Mouse (Mus musculus) kidney, embryonic 15.5 days (tissue): ENCODE measurements at regions not wholly inside any gene's neighbourhood (a gene's known extent, or its start where the extent isn't known, plus 50 kb on each side); places are given as distances from the start of the nearest gene placed in this dataset.
A peak's percentile ranks its signal among the peaks of the same experiment; 100 is the strongest.

Experiments used
- ATAC-seq: fragments of 200-750 bp; cut with Nextera tagmentation; replicated peaks from 2 replicates; pipeline ENCODE4 v1.8.0; 2017; ENCODE audit warnings: moderate TSS enrichment; ENCODE audit not compliant: low FRiP score
- H3K27ac ChIP-seq: fragments of 300-500 bp; sonication (generic); 2 replicates; pipeline ENCODE4 v1.5.1; 2015; ENCODE audit warnings: mild to moderate bottlenecking, inconsistent platforms
- H3K27me3 ChIP-seq: fragments of 300-500 bp; sonication (generic); 2 replicates; pipeline ENCODE4 v1.6.1; 2015; ENCODE audit warnings: inconsistent platforms
- H3K36me3 ChIP-seq: fragments of 300-500 bp; sonication (generic); 2 replicates; pipeline ENCODE4 v1.6.1; 2015; ENCODE audit warnings: inconsistent platforms
- H3K4me1 ChIP-seq: fragments of 300-500 bp; sonication (generic); 2 replicates; pipeline ENCODE4 v1.6.1; 2015; ENCODE audit warnings: inconsistent platforms
- H3K4me2 ChIP-seq: fragments of 300-500 bp; sonication (generic); 2 replicates; pipeline ENCODE4 v1.6.1; 2015; ENCODE audit warnings: moderate library complexity, mild to moderate bottlenecking, inconsistent platforms
- H3K4me3 ChIP-seq: fragments of 300-500 bp; sonication (generic); replicated peaks from 2 replicates; pipeline ENCODE4 v1.5.1; 2015; ENCODE audit warnings: mild to moderate bottlenecking, inconsistent platforms
- H3K9ac ChIP-seq: fragments of 300-500 bp; sonication (generic); 2 replicates; pipeline ENCODE4 v1.6.1; 2015; ENCODE audit warnings: mild to moderate bottlenecking, inconsistent platforms
- H3K9me3 ChIP-seq: fragments of 300-500 bp; sonication (generic); replicated peaks from 2 replicates; pipeline ENCODE4 v1.6.1; 2016; ENCODE audit warnings: inconsistent platforms
- WGBS: fragments of 180-500 bp; shearing (Covaris S2); methylation state at CpG from one replicate; pipeline ENCODE4 v1.1.7; 2015; ENCODE audit warnings: mixed read lengths; 5-methylcytosine and 5-hydroxymethylcytosine counted together

- no peak overlapping the region for H3K4me3 ChIP-seq
- WGBS, result 87% methylated on average over 1 of the region's 1 CpGs
- ATAC-seq, result no peak
These were observed 133.3 kb downstream of the Atxn7l3b start for GRCm38 (mm10) chr10:112795473-112795872.

DNA sequence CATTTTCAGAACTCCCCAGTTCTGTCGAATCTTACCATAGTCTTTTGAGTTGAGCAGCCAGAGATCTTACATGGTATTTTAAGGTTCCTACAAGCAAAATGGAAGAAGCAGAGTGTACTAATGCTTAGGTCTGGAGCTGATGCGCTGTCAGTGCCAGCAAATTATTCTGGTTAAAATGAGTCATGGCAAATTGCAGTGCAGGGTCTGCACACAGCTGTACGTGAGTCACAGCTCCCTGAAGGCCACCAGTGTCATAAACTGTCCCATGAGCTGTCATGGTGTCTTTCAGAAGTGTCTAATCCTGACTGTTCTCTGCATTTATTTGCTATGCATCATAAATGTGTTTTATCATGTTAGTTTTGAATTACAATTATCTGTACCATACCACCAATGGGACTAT lies 140.6 kb downstream of the Atxn7l3b start:
- H3K4me2 ChIP-seq, result no peak overlapping the region
- H3K4me3 ChIP-seq, result no peak overlapping the region
- H3K36me3 ChIP-seq, result no peaks in the 10 kb centered on the region
- no peaks in the 10 kb centered on the region for H3K27me3 ChIP-seq
- no peaks in the 10 kb centered on the region for H3K4me1 ChIP-seq
- no peak overlapping the region for H3K27ac ChIP-seq
- 75% methylated on average over 3 of the region's 3 CpGs for WGBS
- H3K9ac ChIP-seq, result no peak overlapping the region
- no peak for ATAC-seq
- no peaks in the 10 kb centered on the region for H3K9me3 ChIP-seq

More at GRCm38 (mm10) chr10:112795473-112795872, 133.3 kb downstream of the Atxn7l3b start:
- Histone ChIP-seq H3K4me2 (no peak overlapping the region), H3K36me3 (no peaks in the 10 kb centered on the region), H3K9ac (no peak overlapping the region), H3K4me1 (no peaks in the 10 kb centered on the region), H3K27me3 (no peaks in the 10 kb centered on the region), H3K9me3 (no peaks in the 10 kb centered on the region), H3K27ac (no peak overlapping the region)

DNA sequence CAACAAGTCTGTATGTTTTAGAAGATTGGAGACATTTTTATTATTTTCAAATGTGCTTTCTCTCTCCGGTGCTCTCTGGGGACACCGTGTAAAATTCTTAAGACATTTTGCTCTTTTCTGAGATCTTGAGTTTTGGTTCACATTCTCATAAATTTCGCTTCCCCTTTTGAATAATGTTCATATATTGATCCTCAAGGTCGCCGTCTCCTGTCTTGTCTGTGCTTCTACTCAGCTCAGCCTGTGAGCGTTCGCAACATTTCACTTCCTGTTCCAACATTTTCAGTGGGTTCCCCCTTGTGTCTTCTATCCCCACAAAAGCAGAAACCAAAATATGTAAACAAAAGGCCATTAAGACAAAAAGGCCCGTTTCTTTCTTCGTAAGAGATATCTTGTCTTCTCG lies 154.5 kb downstream of the Atxn7l3b start:
- H3K4me3 ChIP-seq, result no peak overlapping the region
- ATAC-seq, result no peak
- H3K9me3 ChIP-seq, result no peaks in the 10 kb centered on the region
- no peaks in the 10 kb centered on the region for H3K27me3 ChIP-seq
- no peak overlapping the region for H3K27ac ChIP-seq
- H3K9ac ChIP-seq, result no peak overlapping the region
- no peaks in the 10 kb centered on the region for H3K4me1 ChIP-seq
- H3K36me3 ChIP-seq, result no peaks in the 10 kb centered on the region
- H3K4me2 ChIP-seq, result no peak overlapping the region
- WGBS, result 87% methylated on average over 10 of the region's 10 CpGs

GRCm38 (mm10) chr10:112746683-112747082 lies 182.1 kb downstream of the Atxn7l3b start:
- 0 out of 2 replicates have a peak, but pooled peaks have one; percentile 29 for ATAC-seq
- Histone ChIP-seq H3K4me3 (no peak overlapping the region), H3K9me3 (no peaks in the 10 kb centered on the region), H3K36me3 (no peaks in the 10 kb centered on the region), H3K27me3 (no peaks in the 10 kb centered on the region), H3K9ac (no peak overlapping the region), H3K4me2 (no peak overlapping the region), H3K27ac (no peak overlapping the region), H3K4me1 (no peaks in the 10 kb centered on the region)
- 56% methylated on average over 1 of the region's 1 CpGs for WGBS

GRCm38 (mm10) chr10:112743527-112743926 lies 185.3 kb downstream of the Atxn7l3b start:
- Histone ChIP-seq H3K36me3 (no peaks in the 10 kb centered on the region), H3K27me3 (no peaks in the 10 kb centered on the region), H3K9me3 (no peaks in the 10 kb centered on the region), H3K4me2 (no peak overlapping the region), H3K9ac (no peak overlapping the region), H3K4me3 (no peak overlapping the region), H3K4me1 (no peaks in the 10 kb centered on the region), H3K27ac (no peak overlapping the region)
- 81% methylated on average over 2 of the region's 2 CpGs for WGBS
- ATAC-seq, result no peak

GRCm38 (mm10) chr10:112742123-112742522 lies 186.7 kb downstream of the Atxn7l3b start:
- no peak overlapping the region for H3K9ac ChIP-seq
- H3K4me2 ChIP-seq, result no peak overlapping the region
- no peak overlapping the region for H3K4me3 ChIP-seq
- ATAC-seq, result no peak
- H3K36me3 ChIP-seq, result no peaks in the 10 kb centered on the region
- H3K27ac ChIP-seq, result no peak overlapping the region
- no peaks in the 10 kb centered on the region for H3K27me3 ChIP-seq
- H3K9me3 ChIP-seq, result no peaks in the 10 kb centered on the region
- 91% methylated on average over 8 of the region's 8 CpGs for WGBS
- no peaks in the 10 kb centered on the region for H3K4me1 ChIP-seq
